Mouse (Mus musculus) lung, embryonic 15.5 days (tissue): Measurements from ENCODE around the gene Dll3. TPM values are rescaled to one million over a fixed set of nuclear protein-coding genes. Genes with fewer than 3 reads are reported as not detected.

Experiments
- polyA plus RNA-seq: library from polyadenylated mRNA; unstranded; fragments of >200 nt; fragmentation: Nextera tagmentation; extraction: Ambion mirVana; gene quantifications from 2 replicates; pipeline ENCODE4 v1.2.1, GENCODE M21; 2015

The Dll3 gene
- polyA plus RNA-seq, 1 experiment from 2014 or later: 0.75 TPM

Other genes starting within 250 kb of the Dll3 start
- 1.2 TPM in 2 replicates for gene Fcgbp, start 231.0 kb downstream of the Dll3 start, polyA plus RNA-seq
- 0.03 and 0.04 TPM in 2 replicates for gene 9530053A07Rik, start 172.8 kb downstream of the Dll3 start, polyA plus RNA-seq
- 119 and 127 TPM in 2 replicates for gene Fbl, start 132.5 kb downstream of the Dll3 start, polyA plus RNA-seq
- 12.7 and 13.9 TPM in 2 replicates for gene Dyrk1b, start 122.8 kb downstream of the Dll3 start, polyA plus RNA-seq
- 6.6 and 9.0 TPM in 2 replicates for gene Eid2, start 34.4 kb downstream of the Dll3 start, polyA plus RNA-seq
- 11.4 and 11.8 TPM in 2 replicates for gene Eid2b, start 24.5 kb downstream of the Dll3 start, polyA plus RNA-seq
- not detected in 2 replicates for gene Selenov, start 11.1 kb downstream of the Dll3 start, polyA plus RNA-seq
- gene Timm50, start 9.8 kb upstream of the Dll3 start, polyA plus RNA-seq: 146 and 147 TPM in 2 replicates
- gene Supt5, start 36.5 kb upstream of the Dll3 start, polyA plus RNA-seq: 83.2 and 88.4 TPM in 2 replicates
- gene Rps16, start 48.4 kb upstream of the Dll3 start, polyA plus RNA-seq: 979 and 1,114 TPM in 2 replicates
- gene Plekhg2, start 70.4 kb upstream of the Dll3 start, polyA plus RNA-seq: 59.4 and 67.9 TPM in 2 replicates
- 16.4 and 17.9 TPM in 2 replicates for gene Zfp36, start 78.0 kb upstream of the Dll3 start, polyA plus RNA-seq
- 51.2 and 53.8 TPM in 2 replicates for gene Med29, start 90.5 kb upstream of the Dll3 start, polyA plus RNA-seq
- gene Paf1, start 90.7 kb upstream of the Dll3 start, polyA plus RNA-seq: 80.7 and 88.2 TPM in 2 replicates
- 36.5 and 38.9 TPM in 2 replicates for gene Gmfg, start 135.2 kb upstream of the Dll3 start, polyA plus RNA-seq
- gene Lrfn1, start 149.7 kb upstream of the Dll3 start, polyA plus RNA-seq: 3.1 and 3.8 TPM in 2 replicates
- gene Ifnl2, start 208.2 kb upstream of the Dll3 start, polyA plus RNA-seq: not detected in 2 replicates
- not detected in 2 replicates for gene Ifnl3, start 220.6 kb upstream of the Dll3 start, polyA plus RNA-seq
- 0.53 TPM in 1 of 2 replicates, not detected in the other for gene Sycn, start 238.6 kb upstream of the Dll3 start, polyA plus RNA-seq
- not detected in 2 replicates for gene Nccrp1, start 245.0 kb upstream of the Dll3 start, polyA plus RNA-seq